Mouse (Mus musculus): ENCODE measurements around the gene Pin1. TPM values are rescaled to one million over a fixed set of nuclear protein-coding genes. Genes with fewer than 3 reads are reported as not detected.

Pin1 gene
- polyA plus RNA-seq, 1 experiment from 2014 or later = 54.9 TPM

GRCm38 (mm10) chr9:20697466-20697865, 45.6 kb downstream of the Pin1 start:
- DNase-seq (ENCODE audit: low spot score) = no peak

- no peak for DNase-seq (ENCODE audit: low spot score)
Measured at GRCm38 (mm10) chr9:20703832-20704380, 52.0 kb downstream of the Pin1 start.

GRCm38 (mm10) chr9:20705420-20705819, 53.5 kb downstream of the Pin1 start:
- DNase-seq (ENCODE audit: low spot score) = no peak

DNA sequence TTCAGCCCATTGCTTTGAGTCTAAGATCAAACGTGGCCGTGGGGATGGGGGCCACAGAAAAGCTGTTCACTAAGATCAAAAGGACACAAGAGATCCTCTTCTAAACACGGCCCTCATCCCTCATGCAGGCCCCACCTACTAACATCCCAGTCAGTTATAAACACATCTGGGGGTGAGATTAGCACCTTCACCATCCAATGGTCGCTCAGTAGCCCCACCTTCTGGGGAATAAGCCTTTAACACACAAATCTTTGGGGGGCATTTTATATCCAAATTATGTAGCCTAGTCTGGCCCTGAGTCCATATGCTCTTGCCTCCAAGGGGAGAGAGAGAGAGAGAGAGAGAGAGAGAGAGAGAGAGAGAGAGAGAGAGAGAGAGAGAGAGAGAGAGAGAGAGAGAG, 54.1 kb downstream of the Pin1 start:
- DNase-seq (ENCODE audit: low spot score) = no peak

DNA sequence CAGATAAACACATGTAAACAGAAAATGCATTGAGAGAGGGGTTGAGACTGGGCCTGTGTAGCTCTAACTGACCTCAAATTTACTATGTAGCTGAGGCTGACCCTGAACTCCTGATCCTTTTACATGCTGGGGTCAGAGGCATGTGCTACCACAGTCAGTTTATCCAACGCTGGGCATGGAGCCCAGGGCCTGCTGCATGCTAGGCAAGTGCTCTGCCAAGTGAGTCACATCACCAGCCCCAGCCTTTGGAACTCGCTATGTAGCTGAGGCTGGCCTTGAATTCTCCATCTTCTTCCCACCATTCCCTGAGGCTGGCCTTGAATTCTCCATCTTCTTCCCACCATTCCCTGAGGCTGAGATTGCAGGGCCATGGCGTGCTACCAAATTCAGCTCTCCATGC, 58.6 kb downstream of the Pin1 start:
- DNase-seq (ENCODE audit: low spot score) = no peak

- DNase-seq (ENCODE audit: low spot score) = no peak
Measured at GRCm38 (mm10) chr9:20712934-20713477, 61.1 kb downstream of the Pin1 start.

DNA sequence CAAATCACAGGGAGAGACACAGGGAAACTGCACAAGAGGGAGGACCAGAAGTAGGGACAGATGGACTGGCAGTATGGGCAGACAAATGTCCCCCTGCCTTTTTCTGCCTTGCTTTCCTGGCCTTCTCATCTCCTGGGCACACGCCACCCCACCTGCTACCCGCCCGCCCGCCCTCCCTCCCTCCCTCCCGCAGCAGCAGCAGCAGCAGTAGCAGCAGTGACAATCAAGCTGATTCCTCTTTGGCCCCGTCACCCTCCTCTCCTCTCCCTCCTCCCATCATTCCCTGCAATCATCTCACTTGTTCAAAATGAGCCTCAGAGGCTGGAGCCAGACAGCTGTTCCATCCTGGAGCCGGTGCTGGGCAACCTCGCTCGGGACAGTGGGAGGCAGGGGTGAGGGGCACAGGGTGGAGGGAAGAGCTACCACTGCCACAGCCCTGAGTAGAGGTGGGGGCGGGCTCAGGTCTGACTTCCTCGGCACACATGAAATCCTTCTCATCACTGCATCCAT, 61.6 kb downstream of the Pin1 start:
- no peak for DNase-seq (ENCODE audit: low spot score)

- peak; percentile 29 for DNase-seq (ENCODE audit: low spot score)
Measured at GRCm38 (mm10) chr9:20715332-20715731, 63.4 kb downstream of the Pin1 start.

Other genes starting within 250 kb of the Pin1 start
- 15.4 and 16.3 TPM in 2 replicates for gene Zfp26, start 191.9 kb upstream of the Pin1 start, polyA plus RNA-seq (2015; fragmentation: Nextera tagmentation; extraction: Ambion mirVana)
- 14.7 and 18.1 TPM in 2 replicates for gene Zfp426, start 159.3 kb upstream of the Pin1 start, polyA plus RNA-seq (2015; fragmentation: Nextera tagmentation; extraction: Ambion mirVana)
- 52.5 and 69.8 TPM in 2 replicates for gene Zfp266, start 130.7 kb upstream of the Pin1 start, polyA plus RNA-seq (2015; fragmentation: Nextera tagmentation; extraction: Ambion mirVana)
- 16.4 and 22.9 TPM in 2 replicates for gene Zfp846, start 70.8 kb upstream of the Pin1 start, polyA plus RNA-seq (2015; fragmentation: Nextera tagmentation; extraction: Ambion mirVana)
- 658 and 685 TPM in 2 replicates for gene Ubl5, start 9.2 kb upstream of the Pin1 start, polyA plus RNA-seq (2015; fragmentation: Nextera tagmentation; extraction: Ambion mirVana)
- 149 and 159 TPM in 2 replicates for gene Fbxl12, start 7.3 kb upstream of the Pin1 start, polyA plus RNA-seq (2015; fragmentation: Nextera tagmentation; extraction: Ambion mirVana)
- 0.24 and 0.52 TPM in 2 replicates for gene Olfm2, start 94.3 kb downstream of the Pin1 start, polyA plus RNA-seq (2015; fragmentation: Nextera tagmentation; extraction: Ambion mirVana)
- 1.8 and 1.9 TPM in 2 replicates for gene Col5a3, start 163.0 kb downstream of the Pin1 start, polyA plus RNA-seq (2015; fragmentation: Nextera tagmentation; extraction: Ambion mirVana)
- gene Rdh8, start 166.4 kb downstream of the Pin1 start, polyA plus RNA-seq (2015; fragmentation: Nextera tagmentation; extraction: Ambion mirVana) = not detected in 2 replicates
- 9.2 and 15.1 TPM in 2 replicates for gene A230050P20Rik, start 216.5 kb downstream of the Pin1 start, polyA plus RNA-seq (2015; fragmentation: Nextera tagmentation; extraction: Ambion mirVana)
- 6.7 and 7.3 TPM in 2 replicates for gene Angptl6, start 227.6 kb downstream of the Pin1 start, polyA plus RNA-seq (2015; fragmentation: Nextera tagmentation; extraction: Ambion mirVana)
- gene Ppan, start 236.1 kb downstream of the Pin1 start, polyA plus RNA-seq (2015; fragmentation: Nextera tagmentation; extraction: Ambion mirVana) = 74.4 and 83.0 TPM in 2 replicates
- 303 and 310 TPM in 2 replicates for gene Eif3g, start 246.5 kb downstream of the Pin1 start, polyA plus RNA-seq (2015; fragmentation: Nextera tagmentation; extraction: Ambion mirVana)